Mouse (Mus musculus) E14TG2a.4 (cell line): ENCODE data around the gene Tspan3.
A peak's percentile ranks its signal among the peaks of the same experiment; 100 is the strongest.

Source experiments
- CTCF ChIP-seq: conservative IDR thresholded peaks from 2 replicates; pipeline ENCODE4 v1.5.1; 2014; ENCODE audit warnings: low read length
- POU5F1 ChIP-seq: IDR thresholded peaks from 2 replicates; pipeline ENCODE4 v1.6.1; 2014; ENCODE audit warnings: low read length, borderline replicate concordance

DNA sequence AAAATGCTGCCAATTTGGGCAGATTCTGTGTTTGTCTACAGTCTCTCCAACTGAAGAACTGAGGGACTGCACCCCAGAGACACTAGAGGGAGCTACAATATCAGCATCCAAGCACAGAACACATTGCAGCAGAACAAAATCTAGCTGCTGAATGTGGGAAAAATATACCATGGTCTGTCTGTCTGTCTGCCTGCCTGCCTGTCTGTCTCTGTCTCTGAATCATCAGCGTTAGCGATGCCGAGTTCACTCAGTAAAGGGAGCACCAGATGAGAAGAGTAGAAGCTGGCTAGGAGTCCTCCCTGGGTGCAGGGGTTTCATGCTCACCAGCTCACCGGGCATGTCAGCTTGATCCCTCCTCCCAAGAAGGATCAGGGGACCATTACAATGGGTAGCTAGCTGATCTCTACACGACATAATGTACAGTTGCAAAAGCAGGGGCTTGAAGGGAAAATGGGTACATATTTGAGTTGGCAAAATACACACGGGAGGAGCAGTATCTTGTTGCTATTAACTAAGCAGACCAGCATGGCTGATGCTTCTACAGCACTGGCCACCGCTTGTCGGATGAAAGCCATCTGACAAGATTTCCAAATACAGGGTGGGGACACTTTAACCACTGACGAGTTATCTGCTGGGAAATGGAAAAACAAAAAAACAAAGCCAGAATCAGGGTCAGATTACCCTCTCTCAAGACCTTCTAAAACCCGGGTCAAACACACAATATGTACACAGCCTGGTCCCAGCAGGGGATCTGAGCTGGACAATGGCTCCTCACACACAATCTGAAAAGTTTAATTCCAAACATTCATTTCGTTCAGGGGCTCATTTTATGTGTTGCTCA, 48.4 kb upstream of the Tspan3 start:
- peak; percentile 81 for TF ChIP-seq CTCF
- no peak for TF ChIP-seq POU5F1
